Mouse (Mus musculus) cerebellum, adult 2 months (tissue): ENCODE results near the gene Marc1.

ENCODE experiments used
- CTCF ChIP-seq: fragments of 200-500 bp; IDR thresholded peaks from 2 replicates; pipeline ENCODE4 v1.5.1; 2011; ENCODE audit warnings: low read depth, mild to moderate bottlenecking, control low read depth, low read length, moderate library complexity, borderline replicate concordance; ENCODE audit not compliant: insufficient read depth
- POLR2A ChIP-seq: fragments of 200-500 bp; IDR thresholded peaks from 2 replicates; pipeline ENCODE4 v1.6.1; 2011; ENCODE audit warnings: low read length, control low read depth, borderline replicate concordance; ENCODE audit not compliant: insufficient read depth

GRCm38 (mm10) chr1:184846973-184847372 is 35.9 kb upstream of the Marc1 start:
- TF ChIP-seq CTCF (no peak), POLR2A (no peak)
